Mouse (Mus musculus): Measurements from ENCODE around the gene Sult6b2.

- TF ChIP-seq CTCF (IDR thresholded peaks at IDR 0.05; ENCODE audit: low read depth) (no peak), EP300 (IDR thresholded peaks at IDR 0.05; ENCODE audit: low read depth) (no peak)
Observed at GRCm38 (mm10) chr6:142835726-142836125, 31.4 kb upstream of the Sult6b2 start.

Data from heart, postnatal 0 days (tissue).